Mouse (Mus musculus): ENCODE measurements around the gene Lasp1.
A peak's percentile ranks its signal among the peaks of the same experiment; 100 is the strongest.
"Not testable (repeated sequence)": the region's sequence is repeated elsewhere in the genome, so short reads cannot be mapped to it uniquely, and the experiment has no call there.

The Lasp1 gene

GRCm38 (mm10) chr11:97798782-97799145, at the start of gene Lasp1:
Gene Lasp1 (plus strand): TSS chr11:97799000.
- peak; percentile 70 to 83 for DNase-seq (ENCODE audit: low spot score in 2 of 2)

DNA sequence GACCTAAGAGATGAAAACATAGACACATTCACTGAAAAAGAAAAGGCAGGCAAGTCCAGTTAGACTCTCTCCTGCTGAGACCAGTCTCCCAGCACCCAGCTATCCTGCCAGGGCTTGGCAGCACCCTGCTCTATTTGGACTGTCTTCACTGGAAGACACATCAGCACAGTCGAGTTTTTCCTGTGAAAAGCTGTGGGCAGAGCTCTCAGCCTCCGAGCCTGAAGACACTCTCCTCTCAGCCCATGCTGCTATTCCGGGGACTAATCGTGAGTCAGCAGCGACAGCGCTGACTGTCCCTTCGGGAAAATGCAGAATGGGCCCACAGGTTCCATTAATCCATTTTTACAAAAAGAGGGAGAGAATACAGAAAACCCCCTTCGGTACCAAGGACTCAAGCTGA, 45.5 kb upstream of the Lasp1 start:
- DNase-seq (ENCODE audit: low spot score in 2 of 2): no peak

- no peak for DNase-seq (ENCODE audit: low spot score in 2 of 2)
These were observed 40.7 kb upstream of the Lasp1 start for GRCm38 (mm10) chr11:97758125-97758524.

DNA sequence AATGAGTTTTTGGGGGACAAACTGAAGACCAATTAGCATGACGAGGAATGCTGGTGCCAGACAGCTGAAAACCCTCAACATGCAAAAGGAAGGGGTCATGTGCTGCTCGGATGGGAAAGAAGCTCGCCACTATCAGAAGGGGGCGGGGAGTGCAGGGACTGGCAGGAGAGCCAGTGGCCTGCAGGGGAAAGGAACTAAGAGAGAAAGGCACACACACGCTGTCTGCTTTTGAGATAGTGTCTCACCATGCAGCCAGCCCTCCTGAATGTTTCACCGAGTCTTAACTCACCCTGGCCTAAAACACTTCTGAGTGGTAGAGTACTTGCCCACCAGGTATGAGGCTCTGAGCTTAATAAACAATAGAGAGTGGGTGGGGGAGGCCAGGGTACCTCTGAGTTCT, 39.9 kb upstream of the Lasp1 start:
- no peak for DNase-seq (ENCODE audit: low spot score in 2 of 2)

DNA sequence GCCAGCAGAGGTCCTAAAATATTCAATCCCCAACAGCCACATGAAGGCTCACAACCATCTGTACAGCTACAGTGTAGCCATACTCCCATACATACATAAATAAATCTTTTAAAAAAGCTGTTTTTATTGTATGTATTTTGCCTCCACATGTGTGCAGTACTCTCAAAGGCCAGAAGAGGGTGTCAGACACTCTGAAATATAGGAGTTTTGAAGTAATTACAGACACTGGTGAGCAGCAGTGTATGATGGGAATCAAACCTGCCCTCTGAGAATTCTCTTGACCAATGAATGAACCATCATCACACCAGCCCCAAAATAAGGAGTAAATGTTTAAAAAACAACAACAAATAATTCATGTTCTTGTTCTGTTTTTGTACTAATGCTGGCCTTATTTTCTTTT, 37.2 kb upstream of the Lasp1 start:
- DNase-seq (ENCODE audit: low spot score in 2 of 2): no peak

DNA sequence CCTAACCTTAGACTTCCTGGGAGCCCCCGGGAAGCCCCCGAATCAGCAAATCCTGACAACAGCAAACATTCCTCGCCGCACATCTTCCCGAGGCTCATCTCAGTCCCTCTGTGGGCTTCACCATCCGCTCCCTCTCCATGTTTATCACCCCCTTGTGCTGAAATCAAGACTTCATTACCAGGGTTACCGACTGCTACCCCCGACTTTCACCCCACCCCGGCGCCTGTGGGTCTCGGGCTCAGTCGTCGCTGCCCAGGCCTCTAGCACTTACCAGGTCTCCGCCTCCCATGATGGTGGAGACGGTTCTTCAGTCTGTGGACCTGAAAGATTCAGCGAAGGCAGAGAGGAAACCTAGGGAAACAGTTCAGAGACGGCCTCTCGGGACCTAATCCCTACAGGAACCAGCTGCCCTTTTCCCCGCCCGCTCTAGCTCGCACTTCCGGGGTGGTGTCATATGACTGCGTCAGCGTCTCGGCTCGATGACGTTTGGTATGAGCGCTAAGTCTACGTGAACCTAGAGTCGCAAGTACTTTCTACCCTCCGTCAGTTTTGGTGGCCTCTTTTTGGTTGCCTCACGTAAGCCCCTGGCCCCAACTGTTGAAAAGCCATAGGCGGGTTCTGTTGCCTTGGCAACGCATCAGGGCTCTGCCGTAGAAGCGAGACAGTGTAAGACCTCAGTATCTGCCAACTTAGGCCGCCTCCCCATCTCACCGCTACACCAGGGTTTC, 32.5 kb upstream of the Lasp1 start, which contains the start of gene Cwc25:
Cwc25 (minus strand) TSS at position 403 of the 728 bp plus-strand sequence.
- DNase-seq (ENCODE audit: low spot score in 2 of 2): peak; percentile 84 to 94

- no peak for DNase-seq (ENCODE audit: low spot score in 2 of 2)
These were observed 29.1 kb upstream of the Lasp1 start for GRCm38 (mm10) chr11:97769704-97770103.

DNA sequence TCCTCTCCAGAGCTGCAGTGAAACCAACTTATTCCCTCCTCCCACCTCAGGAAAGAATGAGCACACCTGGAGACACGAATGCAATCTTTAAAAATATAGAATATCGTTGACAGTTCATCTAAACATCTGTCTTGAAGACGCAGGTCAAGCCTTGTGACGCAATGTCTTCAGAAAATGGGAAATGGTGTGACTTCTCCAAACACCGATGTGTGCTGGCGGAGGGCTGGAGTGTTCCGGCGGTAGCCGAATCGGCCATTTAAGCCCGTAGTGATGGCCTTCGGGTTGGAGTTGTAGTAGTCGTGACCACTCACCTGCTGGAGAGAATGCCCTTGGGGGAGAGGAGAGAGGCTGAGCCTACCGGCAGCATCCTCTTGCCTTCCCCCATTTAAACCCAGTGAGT, 27.4 kb upstream of the Lasp1 start:
- DNase-seq (ENCODE audit: low spot score in 2 of 2): no peak

DNA sequence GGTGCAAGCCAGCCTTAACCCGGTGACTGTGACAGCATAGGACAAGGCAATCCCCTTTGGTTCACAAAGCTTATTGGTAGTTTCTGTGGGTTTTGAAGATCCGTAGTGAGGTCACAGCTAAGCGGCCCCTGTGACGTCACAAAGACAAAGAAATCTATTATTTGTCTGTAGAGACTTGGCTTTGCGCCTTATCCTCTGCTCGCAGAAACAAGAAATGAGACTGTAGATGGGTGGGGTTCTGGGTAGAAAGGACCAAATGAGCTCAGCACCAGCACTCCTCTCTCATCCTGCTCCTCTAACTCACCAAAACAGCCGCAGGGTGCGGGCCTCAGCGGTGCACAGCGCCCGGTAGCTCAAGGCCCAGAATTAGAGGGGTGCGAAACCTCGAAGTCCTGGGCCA, 23.6 kb upstream of the Lasp1 start:
- DNase-seq (ENCODE audit: low spot score in 2 of 2): no peak

DNA sequence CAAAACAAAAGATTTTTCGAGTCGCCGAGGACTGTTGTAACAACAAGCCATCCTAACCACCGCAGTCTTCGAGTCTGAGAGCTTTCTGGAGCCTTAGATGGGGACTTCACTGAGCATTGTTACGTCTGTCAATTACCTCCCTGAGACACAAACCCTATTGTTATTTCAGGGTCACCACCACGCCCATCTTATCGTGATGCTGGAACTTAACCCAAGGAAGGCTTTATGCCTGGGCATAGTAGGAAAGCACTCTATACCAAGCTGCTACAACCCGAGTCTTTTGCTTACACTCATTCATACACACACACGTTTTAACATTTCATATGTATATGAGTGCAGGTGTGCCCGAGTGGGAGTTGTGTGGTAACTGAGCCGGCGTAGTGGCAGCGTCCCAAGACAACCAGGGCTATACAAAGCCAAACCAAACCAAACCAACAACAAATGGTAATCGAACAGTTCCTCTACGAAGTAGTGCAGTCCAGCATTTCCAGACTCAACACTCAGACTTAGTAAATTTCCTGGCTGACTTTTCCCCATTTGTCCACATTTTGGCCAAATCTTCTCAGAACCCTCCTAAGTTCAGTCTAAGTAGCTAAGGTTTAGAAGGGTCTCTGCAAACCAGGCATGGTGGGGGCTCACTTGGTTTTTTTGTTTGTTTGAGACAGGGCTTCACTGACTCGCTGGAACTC, 22.8 kb upstream of the Lasp1 start, which contains the start of gene 1700001P01Rik:
1700001P01Rik (minus strand) TSS at position 111 of the 689 bp plus-strand sequence.
- no peak for DNase-seq (ENCODE audit: low spot score in 2 of 2)

GRCm38 (mm10) chr11:97776497-97777128, 22.2 kb upstream of the Lasp1 start:
- DNase-seq (ENCODE audit: low spot score in 2 of 2): no peak

DNA sequence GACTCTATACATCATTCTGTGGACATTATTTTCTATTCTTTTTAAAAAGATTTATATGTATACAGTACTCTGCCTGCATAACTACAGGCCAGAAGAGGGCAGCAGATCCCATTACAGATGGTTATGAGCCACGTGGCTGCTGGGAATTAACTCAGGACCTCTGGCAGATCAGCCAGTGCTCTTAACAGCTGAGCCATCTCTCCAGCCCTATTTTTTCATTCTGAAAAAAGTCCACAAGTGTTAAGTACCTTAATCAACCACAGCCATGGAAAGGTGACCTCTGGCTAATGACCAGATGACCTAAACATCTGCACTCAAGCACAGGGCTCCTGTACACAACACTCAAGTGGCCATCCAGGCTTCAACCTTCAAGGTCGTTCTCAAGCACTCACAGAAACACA, 21.7 kb upstream of the Lasp1 start:
- no peak for DNase-seq (ENCODE audit: low spot score in 2 of 2)

DNA sequence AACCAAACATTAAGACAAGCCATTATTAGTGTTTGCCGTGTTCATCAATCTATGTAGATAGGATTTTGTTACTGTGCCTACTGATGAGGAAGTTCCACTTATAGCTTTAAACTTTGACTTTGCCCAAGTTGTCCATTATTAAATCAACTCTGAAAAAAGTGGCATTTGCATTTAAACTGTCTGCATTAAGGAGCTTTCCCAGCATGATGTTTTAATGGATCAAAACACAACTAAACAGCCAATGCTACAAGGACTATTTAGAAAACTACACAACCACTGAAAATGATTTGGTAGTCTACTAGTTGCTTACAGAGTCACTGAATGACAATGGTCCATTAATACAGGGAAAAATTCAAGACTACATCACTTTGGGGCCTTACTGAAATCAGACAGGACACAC, 19.9 kb upstream of the Lasp1 start:
- no peak for DNase-seq (ENCODE audit: low spot score in 2 of 2)

GRCm38 (mm10) chr11:97779968-97780701, 18.7 kb upstream of the Lasp1 start:
- no peak for DNase-seq (ENCODE audit: low spot score in 2 of 2)

DNA sequence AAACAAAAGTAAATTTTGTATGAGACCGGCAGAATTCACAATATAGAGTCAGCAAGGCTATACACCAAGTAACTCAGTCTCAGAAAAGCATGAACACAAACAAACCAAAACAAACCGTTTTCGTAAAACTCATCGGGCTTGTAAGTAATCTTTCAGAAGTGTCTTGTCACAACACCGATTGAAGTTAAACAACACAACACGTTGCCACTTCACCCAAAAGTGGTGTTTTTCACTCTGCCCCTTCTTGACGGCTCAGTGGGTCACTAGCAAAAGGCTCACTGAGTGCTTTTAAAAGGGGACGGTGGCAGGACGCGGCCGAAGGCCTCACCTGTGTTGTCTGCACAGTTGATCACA, 17.3 kb upstream of the Lasp1 start:
- DNase-seq (ENCODE audit: low spot score in 2 of 2): no peak

- peak; percentile 97 to 100 for DNase-seq (ENCODE audit: low spot score in 2 of 2)
These were observed 16.8 kb upstream of the Lasp1 start, which contains the start of gene Rpl23 for GRCm38 (mm10) chr11:97781832-97782563. Gene Rpl23 (minus strand): TSS chr11:97782437.

DNA sequence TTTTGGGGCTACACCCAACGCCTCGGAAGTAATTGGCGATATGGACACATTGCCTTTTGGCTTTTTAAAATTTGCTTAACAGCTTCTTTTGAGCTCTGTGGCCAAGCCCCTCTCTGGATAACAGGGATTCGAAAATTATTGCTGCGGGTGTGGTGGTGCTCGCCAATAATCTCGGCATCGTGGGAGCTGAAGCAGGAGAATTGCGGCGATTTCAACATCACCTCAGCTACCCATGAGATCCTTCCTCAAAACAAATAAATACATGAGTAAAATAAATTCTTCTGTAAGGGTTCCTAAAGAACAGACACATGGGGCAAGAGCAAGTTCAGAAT, 16.3 kb upstream of the Lasp1 start:
- no peak for DNase-seq (ENCODE audit: low spot score in 2 of 2)

DNA sequence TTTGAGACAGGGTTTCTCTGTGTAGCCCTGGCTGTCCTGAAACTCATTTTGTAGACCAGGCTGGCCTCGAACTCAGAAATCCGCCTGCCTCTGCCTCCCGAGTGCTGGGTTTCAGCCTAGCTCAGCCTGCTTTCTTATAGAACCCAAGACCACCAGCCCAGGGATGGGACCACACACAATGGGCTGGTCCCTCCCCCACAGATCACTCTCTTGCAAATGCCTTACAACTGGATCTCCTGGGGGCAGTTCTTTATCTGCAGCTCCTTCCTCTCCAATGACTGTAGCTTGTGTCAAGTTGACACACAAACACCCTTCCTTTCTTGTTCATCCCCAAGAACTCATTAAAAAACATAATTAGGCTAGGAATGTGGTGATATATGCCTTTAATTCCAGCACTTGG, 10.8 kb upstream of the Lasp1 start:
- no peak for DNase-seq (ENCODE audit: low spot score in 2 of 2)

DNA sequence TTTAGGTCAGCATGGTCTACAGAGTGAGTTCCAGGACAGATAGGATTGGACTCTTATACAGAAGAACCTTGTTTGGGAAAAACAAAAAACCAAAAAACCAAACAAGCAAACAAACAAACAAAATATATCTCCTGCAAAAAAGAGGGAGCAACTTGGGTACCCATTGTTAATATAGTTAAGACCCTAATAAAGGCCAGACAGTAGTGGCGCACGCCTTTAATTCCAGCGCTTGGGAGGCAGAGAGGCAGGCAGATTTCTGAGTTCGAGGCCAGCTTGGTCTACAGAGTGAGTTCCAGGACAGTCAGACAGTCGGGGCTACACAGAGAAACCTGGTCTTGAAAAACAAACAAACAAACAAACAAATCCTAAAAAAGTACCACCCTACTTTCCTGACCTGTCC, 9.1 kb upstream of the Lasp1 start:
- DNase-seq (ENCODE audit: low spot score in 2 of 2): no peak

DNA sequence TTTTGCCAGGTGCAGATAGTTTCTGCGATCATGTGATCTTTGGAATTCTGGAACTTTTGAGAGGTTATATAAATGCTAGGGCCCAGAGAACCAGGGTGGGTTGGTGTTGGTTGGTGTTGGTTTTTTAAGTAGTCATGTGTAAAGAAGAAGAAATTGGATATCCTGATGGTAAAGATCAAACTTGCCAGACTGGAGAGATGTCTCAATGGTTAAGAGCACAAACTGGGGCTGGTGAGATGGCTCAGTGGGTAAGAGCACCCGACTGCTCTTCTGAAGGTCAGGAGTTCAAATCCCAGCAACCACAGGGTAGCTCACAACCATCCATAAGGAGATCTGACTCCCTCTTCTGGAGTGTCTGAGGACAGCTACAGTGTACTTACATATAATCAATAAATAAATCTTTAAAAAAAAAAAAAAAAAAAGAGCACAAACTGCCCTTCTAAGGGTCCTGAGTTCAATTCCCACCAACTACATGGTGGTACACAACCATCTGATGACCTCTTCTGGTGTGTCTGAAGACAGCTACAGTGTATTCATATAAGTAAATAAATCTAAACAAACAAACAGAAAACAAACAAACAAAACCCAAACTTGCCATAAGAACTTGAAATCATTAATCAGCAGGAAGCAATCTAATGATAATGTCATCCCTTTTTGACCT, 7.9 kb upstream of the Lasp1 start:
- DNase-seq (ENCODE audit: low spot score in 2 of 2): not testable (repeated sequence)

- peak in 1 of 2 experiments; percentile 31 for DNase-seq (ENCODE audit: low spot score in 2 of 2)
These were observed 5.6 kb upstream of the Lasp1 start for GRCm38 (mm10) chr11:97793165-97793564.

All from spleen, postnatal 14 days (tissue).